Mouse (Mus musculus): Measurements from ENCODE around the gene Copg2.

DNA sequence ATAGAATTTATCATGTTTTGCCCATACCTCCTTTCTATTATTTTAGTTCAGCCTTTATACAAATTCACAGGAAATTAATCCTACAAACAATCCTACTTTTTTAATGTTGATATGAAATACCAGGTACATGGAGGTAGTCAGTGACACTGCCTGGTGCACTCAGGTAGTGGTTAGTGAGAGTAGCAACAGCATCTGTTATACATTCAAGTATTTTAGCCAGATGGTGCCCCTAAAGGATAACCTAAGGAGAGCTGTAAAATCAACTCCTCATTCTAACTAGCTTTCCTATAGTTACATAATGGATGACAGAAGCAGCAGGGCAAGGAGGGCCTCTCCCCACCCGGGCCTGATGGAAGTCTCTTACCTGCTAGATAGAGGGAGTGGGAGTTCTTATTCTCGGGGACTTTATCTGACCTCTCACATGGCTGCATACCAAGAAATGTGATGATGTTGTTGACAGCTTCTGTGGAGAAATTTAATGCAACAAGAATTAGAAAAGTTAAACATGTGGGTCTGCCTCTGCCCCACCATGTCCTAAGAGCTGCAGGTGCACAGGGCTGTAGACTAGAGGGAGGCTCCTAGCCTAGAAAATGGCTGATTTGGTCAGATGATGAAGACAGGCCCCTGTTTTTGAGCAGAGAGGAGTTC, 147.4 kb downstream of the Copg2 start:
- TF ChIP-seq CTCF (IDR thresholded peaks at IDR 0.05) (no peak), EP300 (IDR thresholded peaks at IDR 0.05; ENCODE audit: insufficient read depth, low read depth, low read length) (no peak), POLR2A (IDR thresholded peaks at IDR 0.05; ENCODE audit: insufficient read depth, low read depth, low read length) (no peak)

All from heart, adult 2 months (tissue).